Mouse (Mus musculus) liver, postnatal 0 days (tissue): ENCODE measurements around the gene Ugt1a7c.

Experiments
- CTCF ChIP-seq: sonication (generic); IDR thresholded peaks from 2 replicates; pipeline ENCODE4 v1.5.1; 2016; ENCODE audit warnings: antibody characterized with exemption, low read depth
- EP300 ChIP-seq: IDR thresholded peaks from 2 replicates; pipeline ENCODE4 v1.6.1; 2016; ENCODE audit warnings: antibody characterized with exemption, low read depth, mild to moderate bottlenecking

DNA sequence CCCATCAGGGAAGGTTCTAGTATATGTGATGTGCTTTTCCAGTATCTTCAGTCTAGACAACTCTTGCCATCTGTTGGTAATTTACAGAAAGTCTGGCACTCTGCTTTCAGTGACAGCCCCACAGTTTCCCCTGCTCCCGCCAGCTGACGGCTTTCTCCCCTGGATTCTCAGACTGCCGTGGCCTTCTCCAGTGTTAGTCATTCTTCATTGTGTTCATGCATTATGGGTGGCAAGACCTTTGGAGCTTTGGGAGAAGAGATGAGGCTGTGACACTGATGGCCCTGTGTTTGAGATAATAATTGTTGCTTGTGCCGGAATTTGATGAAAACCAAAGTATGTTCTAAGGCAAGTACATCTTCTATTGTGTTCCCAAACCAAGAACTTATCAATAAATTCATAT lies 123.7 kb downstream of the Ugt1a7c start:
- TF ChIP-seq CTCF (no peak), EP300 (no peak)
